Mouse (Mus musculus) embryonic fibroblast, embryonic 13.5 days (primary cell): ENCODE measurements around the gene Foxn3. TPM values are rescaled to one million over a fixed set of nuclear protein-coding genes. Genes with fewer than 3 reads are reported as not detected.

ENCODE experiments used
- H3K27ac ChIP-seq: 2 replicates; pipeline ENCODE4 v1.5.1; 2012; ENCODE audit warnings: low read length, control low read depth, inconsistent platforms; ENCODE audit not compliant: insufficient read depth
- H3K4me1 ChIP-seq: 2 replicates; pipeline ENCODE4 v1.6.1; 2011; ENCODE audit warnings: low read length; ENCODE audit not compliant: control insufficient read depth, insufficient read depth
- H3K4me3 ChIP-seq: 2 replicates; pipeline ENCODE4 v1.5.1; 2011; ENCODE audit warnings: mild to moderate bottlenecking, control low read depth, low read length; ENCODE audit not compliant: insufficient read depth
- CTCF ChIP-seq: IDR thresholded peaks from 2 replicates; pipeline ENCODE4 v1.5.1; 2011; ENCODE audit warnings: mild to moderate bottlenecking, control low read depth, low read length, moderate library complexity, borderline replicate concordance; ENCODE audit not compliant: insufficient read depth
- POLR2A ChIP-seq: IDR thresholded peaks from 2 replicates; pipeline ENCODE4 v1.6.1; 2011; ENCODE audit warnings: low read depth, mild to moderate bottlenecking, control low read depth, low read length, moderate library complexity
- polyA plus RNA-seq: library from polyadenylated mRNA; stranded (reverse); fragments of >200 nt; gene quantifications from 2 replicates; pipeline ENCODE4 v1.2.4, GENCODE M21; 2011; ENCODE audit warnings: low read depth; ENCODE audit not compliant: missing spikeins, insufficient read length

Gene Foxn3
- polyA plus RNA-seq, 1 experiment, result 59.0 TPM

DNA sequence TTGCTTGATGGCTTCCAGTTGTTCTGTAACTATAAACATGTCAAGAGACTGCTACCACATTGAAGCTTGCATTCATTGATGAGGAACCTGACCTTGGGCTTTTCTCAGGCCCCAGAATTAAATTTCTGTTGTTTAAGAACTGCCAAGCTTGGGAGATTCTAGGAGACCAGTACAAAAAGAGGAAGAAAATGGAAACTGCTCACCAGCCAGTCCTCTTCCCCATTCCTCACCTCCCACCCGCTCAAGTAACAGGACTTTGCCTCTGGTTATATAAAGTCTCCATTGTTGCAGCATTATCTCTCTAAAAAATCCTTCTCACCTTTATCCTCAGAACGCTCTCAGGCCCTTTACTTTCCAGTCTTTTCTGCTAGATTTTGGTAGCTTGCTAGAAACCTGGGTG lies 265.6 kb downstream of the Foxn3 start:
- Histone ChIP-seq H3K4me1 (peaks cover 5% of the 10 kb centered on the region), H3K4me3 (no peak overlapping the region), H3K27ac (no peak overlapping the region)
- TF ChIP-seq CTCF (no peak), POLR2A (no peak)

DNA sequence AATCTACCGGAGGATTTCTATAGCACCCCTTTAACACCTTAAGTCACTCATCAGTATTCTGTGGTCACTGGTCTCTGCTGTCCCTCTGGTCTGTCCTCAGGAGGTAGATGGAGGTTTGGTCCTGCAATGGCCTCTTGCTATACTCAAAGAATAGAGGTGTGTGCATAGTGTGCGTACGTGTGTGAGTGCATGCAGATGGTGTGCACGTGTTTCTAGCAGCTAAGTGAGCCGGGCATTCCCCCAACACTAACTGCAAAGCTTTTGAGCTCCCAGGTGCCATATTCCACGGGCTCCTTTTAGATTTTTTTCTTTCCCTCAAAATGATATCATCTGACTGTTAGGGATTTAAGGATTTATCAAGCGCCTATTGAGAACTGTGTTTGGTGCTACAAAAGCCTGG lies 269.9 kb downstream of the Foxn3 start:
- H3K27ac ChIP-seq, result no peak overlapping the region
- H3K4me1 ChIP-seq, result peaks cover 5% of the 10 kb centered on the region
- no peak overlapping the region for H3K4me3 ChIP-seq
- TF ChIP-seq POLR2A (no peak), CTCF (no peak)

DNA sequence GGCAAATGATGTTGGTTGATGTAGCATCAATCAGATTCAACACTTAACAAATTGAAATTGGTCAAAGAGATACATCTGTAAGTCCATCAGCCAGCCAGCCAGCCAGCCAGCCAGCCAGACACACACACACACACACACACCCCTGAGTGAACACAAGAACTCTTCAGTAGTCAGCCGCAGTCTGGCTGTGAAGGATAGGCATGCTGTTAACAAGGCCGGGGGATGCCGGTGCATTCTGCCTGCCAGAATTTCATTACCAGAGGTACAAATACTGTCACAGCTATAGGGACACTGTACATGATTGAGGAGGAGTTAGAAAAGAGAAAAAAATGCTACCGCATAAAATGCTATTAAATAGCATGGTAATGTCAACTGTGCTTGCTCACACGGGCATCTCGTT lies 271.2 kb downstream of the Foxn3 start:
- TF ChIP-seq CTCF (no peak), POLR2A (no peak)
- H3K4me3 ChIP-seq, result no peak overlapping the region
- H3K27ac ChIP-seq, result no peak overlapping the region
- peaks cover 5% of the 10 kb centered on the region for H3K4me1 ChIP-seq

DNA sequence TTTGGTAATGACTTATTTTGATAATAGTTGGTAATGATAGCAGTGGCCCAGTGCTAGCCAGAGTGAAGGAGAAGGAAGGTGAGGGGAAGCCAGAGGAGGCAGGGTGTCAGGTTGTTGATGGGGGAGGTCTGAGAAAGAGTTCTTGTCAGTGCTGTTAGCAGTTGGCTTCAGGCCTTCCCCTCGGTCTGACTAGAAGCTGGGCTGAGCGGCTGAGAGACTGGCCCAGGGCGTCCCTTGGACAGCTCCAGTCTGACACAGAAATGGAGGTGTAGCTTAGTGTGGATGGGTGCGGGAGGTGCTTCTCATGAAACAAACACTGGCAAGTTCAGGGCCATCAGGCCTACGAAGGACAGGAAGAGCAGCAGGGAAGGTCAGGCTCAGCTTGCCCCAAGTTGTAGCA lies 276.3 kb downstream of the Foxn3 start:
- no peak overlapping the region for H3K4me3 ChIP-seq
- H3K27ac ChIP-seq, result no peak overlapping the region
- H3K4me1 ChIP-seq, result peaks cover 14% of the 10 kb centered on the region
- TF ChIP-seq CTCF (no peak), POLR2A (no peak)

DNA sequence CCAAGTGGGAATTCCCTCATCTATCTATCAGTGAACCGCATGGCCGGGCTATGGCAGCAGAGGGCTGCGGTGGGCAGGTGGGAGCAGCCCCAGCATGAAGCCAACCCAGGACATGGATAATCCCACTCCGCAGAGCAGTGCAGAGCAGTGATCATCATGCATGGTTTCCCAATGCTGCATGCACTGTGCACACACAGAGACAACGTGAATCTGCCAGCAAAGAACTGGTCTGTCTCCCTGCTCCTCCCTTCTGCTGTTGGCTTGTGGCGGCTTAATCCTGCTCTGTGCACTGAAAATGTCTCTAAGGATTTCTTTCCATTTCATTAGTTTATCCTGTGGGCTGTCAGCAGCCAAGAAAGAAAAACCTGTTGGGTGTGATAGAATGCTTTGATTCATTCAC lies 276.7 kb downstream of the Foxn3 start:
- TF ChIP-seq POLR2A (no peak), CTCF (no peak)
- H3K27ac ChIP-seq, result no peak overlapping the region
- H3K4me1 ChIP-seq, result peaks cover 14% of the 10 kb centered on the region
- H3K4me3 ChIP-seq, result no peak overlapping the region

DNA sequence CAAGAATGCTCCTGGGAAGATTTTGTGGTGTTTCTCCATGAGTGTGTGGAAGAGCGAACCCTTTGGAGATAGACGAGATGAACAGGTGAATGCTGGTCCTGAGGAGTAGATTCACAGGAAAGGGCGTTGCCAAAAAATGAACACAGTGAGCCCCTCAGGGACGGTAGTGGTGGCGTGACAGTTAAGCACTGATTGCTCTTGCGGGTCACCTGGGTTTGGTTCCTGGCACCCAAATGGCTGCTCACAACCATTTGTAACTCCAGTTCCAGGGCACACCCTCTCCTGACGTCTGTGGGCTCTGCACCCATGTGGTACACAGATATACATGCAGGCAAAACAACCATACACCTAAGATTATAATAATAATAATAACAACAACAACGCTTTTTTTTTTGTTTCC lies 277.7 kb downstream of the Foxn3 start:
- no peak overlapping the region for H3K4me3 ChIP-seq
- H3K4me1 ChIP-seq, result peaks cover 14% of the 10 kb centered on the region
- no peak overlapping the region for H3K27ac ChIP-seq
- TF ChIP-seq CTCF (no peak), POLR2A (no peak)

DNA sequence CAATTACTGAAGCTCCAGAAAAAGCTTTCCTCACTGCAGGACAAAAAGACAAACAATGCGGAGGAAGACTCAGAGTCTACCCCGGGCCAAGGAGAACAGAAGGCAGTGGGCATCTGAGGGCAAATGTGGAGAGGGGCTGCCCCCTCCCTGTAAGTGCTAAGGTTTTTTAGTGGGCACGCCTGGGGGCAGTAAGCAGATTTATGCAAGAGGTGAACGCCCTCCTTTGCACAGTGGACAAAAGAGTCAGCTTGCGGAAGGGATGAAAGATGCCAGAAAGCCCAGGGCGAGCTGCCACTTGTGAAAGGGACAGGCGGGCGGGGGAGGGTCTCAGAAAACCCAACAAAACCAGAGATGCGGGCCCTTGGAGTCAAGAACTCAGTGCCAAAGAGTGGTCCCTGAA lies 278.2 kb downstream of the Foxn3 start:
- TF ChIP-seq CTCF (no peak), POLR2A (no peak)
- no peak overlapping the region; the same call in 1 of the 2 replicates for H3K27ac ChIP-seq
- no peak overlapping the region for H3K4me3 ChIP-seq
- peaks cover 14% of the 10 kb centered on the region for H3K4me1 ChIP-seq

DNA sequence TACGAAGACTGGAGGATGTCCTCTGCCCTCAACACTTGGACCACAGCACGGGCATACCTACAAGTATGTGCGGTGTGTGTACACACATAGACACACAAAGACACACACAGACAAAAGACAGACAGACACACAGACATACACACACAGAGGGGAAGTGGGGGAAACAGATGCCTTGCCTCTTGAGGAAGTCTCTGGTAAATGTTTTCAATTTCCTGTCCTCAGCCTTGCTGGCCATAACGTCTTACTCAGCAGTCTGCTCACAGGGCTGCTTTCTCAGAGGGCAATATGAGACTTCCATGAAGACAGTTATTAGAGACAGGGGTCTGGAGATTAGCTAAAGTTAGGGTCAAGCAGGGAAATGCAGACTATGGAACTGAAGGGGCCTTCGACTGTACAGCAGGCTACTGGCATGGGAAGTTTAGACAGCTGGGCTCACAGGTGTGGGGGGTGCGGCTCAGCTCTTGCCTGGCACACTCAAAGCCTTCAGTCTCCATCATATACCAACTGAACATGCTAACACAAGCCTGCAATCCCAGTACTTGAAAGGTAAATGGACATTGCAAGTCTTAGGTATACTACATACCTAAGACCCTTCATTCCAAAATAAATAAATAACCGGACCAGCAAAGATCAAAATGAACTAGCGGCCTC lies 278.8 kb downstream of the Foxn3 start:
- Histone ChIP-seq H3K4me3 (no peak overlapping the region), H3K4me1 (peaks cover 14% of the 10 kb centered on the region), H3K27ac (peak overlapping the region; percentile 85)
- TF ChIP-seq CTCF (no peak), POLR2A (no peak)

DNA sequence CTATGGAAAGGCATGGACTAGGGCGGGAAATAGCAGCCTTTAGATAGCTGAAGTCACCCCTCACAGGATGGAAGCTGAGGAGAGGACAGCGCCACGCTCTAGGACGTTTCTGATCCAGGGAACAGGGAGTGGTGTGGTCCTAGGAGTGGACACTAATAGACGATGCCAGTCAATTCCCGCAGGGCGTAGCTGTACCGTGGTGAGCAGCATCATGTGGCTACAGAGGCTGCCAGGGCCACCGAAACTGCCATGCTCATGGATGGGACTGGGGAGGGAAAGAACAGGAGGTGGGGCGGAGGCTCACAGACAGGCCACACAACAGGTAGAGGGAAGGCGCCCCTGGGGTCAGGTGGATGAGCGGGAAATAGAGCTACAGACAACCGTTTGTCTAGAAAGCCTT lies 282.6 kb downstream of the Foxn3 start:
- no peak overlapping the region for H3K4me3 ChIP-seq
- H3K4me1 ChIP-seq, result peaks cover 14% of the 10 kb centered on the region
- H3K27ac ChIP-seq, result no peak overlapping the region
- TF ChIP-seq CTCF, result no peak
- no peak for TF ChIP-seq POLR2A

DNA sequence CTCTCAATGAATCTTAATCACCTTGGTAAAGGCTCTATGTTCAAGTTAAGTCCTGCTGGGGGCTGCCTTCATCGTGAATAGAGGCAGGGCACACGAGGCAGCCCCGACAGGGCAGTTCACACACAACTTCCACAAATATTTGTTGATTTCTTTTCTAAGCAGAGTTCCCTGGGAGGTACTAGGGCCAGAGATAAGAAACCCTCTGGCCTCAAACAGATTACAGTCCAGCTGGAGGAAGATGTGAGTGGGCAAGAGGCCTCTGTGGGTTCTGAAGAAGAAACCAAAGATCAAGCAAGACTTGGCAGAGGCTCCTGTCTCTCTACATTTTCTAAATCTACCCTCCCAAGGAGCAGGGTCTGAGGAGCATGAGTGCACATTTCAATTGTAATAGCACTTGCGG lies 283.1 kb downstream of the Foxn3 start:
- Histone ChIP-seq H3K4me1 (peaks cover 14% of the 10 kb centered on the region), H3K27ac (no peak overlapping the region), H3K4me3 (no peak overlapping the region)
- TF ChIP-seq CTCF, result no peak
- TF ChIP-seq POLR2A, result no peak
